Mouse (Mus musculus): ENCODE results near the gene Gpcpd1. TPM values are rescaled to one million over a fixed set of nuclear protein-coding genes. Genes with fewer than 3 reads are reported as not detected.

Gpcpd1 gene
- polyA plus RNA-seq, 1 experiment from 2014 or later, result 49.3 TPM

DNA sequence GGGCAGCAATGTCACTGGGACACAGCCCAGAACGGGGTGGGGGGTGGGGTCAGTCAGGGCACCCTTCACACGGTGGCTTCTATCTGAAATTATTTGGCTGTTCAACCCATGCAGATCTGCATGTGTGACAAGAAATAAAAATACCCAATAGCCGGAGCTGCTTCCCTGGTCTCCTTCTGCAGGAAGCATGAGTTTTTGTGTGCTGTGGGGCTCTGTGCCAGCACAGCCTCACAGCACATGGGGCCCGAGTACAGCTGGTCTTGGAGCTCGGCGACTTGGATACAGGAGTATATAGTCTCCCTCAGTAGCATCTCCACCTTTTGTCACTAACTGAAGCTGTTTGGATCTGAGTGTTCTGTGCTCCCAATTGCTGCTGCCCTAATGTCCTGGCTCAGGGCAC is 73.2 kb downstream of the Gpcpd1 start:
- no peak overlapping the region for H3K4me2 ChIP-seq (replicated peaks)
- ATAC-seq (ENCODE audit: low FRiP score, low read depth), result no peak
- H3K27me3 ChIP-seq, result peaks cover 5% of the 10 kb centered on the region
- H3K27ac ChIP-seq, result no peak overlapping the region
- H3K9me3 ChIP-seq, result no peaks in the 10 kb centered on the region
- H3K9ac ChIP-seq, result 0 out of 2 replicates have a peak overlapping the region, but pooled peaks have one; percentile 32
- no peak overlapping the region for H3K4me3 ChIP-seq
- H3K36me3 ChIP-seq, result no peaks in the 10 kb centered on the region
- no peaks in the 10 kb centered on the region for H3K4me1 ChIP-seq
- WGBS, result 55% methylated on average over 6 of the region's 6 CpGs

DNA sequence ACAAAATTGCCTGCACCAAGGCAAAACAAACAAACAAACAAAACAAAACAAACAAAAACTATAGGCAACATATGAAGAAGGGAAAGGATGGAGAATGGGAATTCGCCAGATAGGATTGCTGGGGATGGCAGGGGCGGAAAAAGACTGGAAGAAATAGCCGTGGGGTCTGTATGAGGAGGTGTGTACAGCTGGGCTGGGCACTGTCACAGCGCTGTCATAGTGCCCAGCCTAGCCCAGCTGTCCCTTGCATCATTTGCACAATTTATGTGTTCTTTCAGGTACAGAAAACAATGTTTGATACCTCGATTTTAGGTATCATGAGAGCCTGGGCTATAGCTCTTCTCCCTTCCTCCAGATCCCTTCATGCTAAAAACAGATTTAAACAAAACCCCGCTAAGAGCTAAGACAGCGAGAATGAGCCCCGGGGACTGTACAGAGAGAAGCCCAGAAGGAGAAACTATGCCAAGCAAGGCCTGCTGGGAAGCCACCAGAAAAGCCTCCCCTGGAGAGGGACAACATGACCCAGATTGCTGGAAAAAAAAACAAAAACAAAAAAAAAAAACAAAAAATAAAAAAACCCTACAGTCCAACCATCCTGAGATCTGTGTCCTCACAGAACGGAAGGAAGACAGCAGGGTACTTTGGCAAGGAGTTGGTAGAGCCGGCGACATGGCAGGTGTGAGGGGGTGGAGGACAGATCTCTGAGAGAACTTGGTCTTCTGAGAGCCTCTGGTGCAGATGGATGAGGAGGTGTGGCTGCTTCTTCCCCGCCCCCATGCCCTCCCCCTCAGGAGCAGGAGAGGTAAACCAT is 74.0 kb downstream of the Gpcpd1 start:
- H3K27ac ChIP-seq, result no peak overlapping the region
- 0 out of 2 replicates have a peak overlapping the region, but pooled peaks have one; percentile 32 for H3K9ac ChIP-seq
- no peaks in the 10 kb centered on the region for H3K9me3 ChIP-seq
- no peaks in the 10 kb centered on the region for H3K4me1 ChIP-seq
- 70% methylated on average over 12 of the region's 12 CpGs for WGBS
- H3K4me2 ChIP-seq (replicated peaks), result no peak overlapping the region
- H3K4me3 ChIP-seq, result no peak overlapping the region
- ATAC-seq (ENCODE audit: low FRiP score, low read depth), result no peak
- peaks cover 5% of the 10 kb centered on the region for H3K27me3 ChIP-seq
- no peaks in the 10 kb centered on the region for H3K36me3 ChIP-seq

GRCm38 (mm10) chr2:132512977-132513351 is 74.6 kb downstream of the Gpcpd1 start:
- peak overlapping the region; percentile 28; the same call in 1 of the 2 replicates for H3K4me2 ChIP-seq (replicated peaks)
- H3K27me3 ChIP-seq, result peaks cover 5% of the 10 kb centered on the region

GRCm38 (mm10) chr2:132512051-132512976 is 75.2 kb downstream of the Gpcpd1 start:
- H3K4me3 ChIP-seq, result no peak overlapping the region
- no peaks in the 10 kb centered on the region for H3K36me3 ChIP-seq
- H3K4me1 ChIP-seq, result 0 out of 2 replicates have a peak, but pooled peaks cover 3% of the 10 kb centered on the region
- H3K27ac ChIP-seq, result no peak overlapping the region
- H3K9ac ChIP-seq, result no peak overlapping the region
- no peaks in the 10 kb centered on the region for H3K9me3 ChIP-seq
- ATAC-seq (ENCODE audit: low FRiP score, low read depth), result no peak; the same call in 1 of the 2 replicates
- H3K27me3 ChIP-seq, result peaks cover 5% of the 10 kb centered on the region
- WGBS, result 52% methylated on average over 18 of the region's 19 CpGs
- H3K4me2 ChIP-seq (replicated peaks), result peak overlapping the region; percentile 28; the same call in 1 of the 2 replicates

More at GRCm38 (mm10) chr2:132512977-132513351, 74.6 kb downstream of the Gpcpd1 start:
- no peak overlapping the region for H3K27ac ChIP-seq
- no peaks in the 10 kb centered on the region for H3K4me1 ChIP-seq
- 52% methylated on average over 11 of the region's 11 CpGs for WGBS
- no peaks in the 10 kb centered on the region for H3K36me3 ChIP-seq
- no peak for ATAC-seq (ENCODE audit: low FRiP score, low read depth)
- H3K9me3 ChIP-seq, result no peaks in the 10 kb centered on the region
- H3K4me3 ChIP-seq, result no peak overlapping the region
- H3K9ac ChIP-seq, result no peak overlapping the region

GRCm38 (mm10) chr2:132511011-132511818 is 76.3 kb downstream of the Gpcpd1 start:
- H3K4me3 ChIP-seq, result no peak overlapping the region
- no peaks in the 10 kb centered on the region for H3K9me3 ChIP-seq
- H3K4me2 ChIP-seq (replicated peaks), result no peak overlapping the region
- ATAC-seq (ENCODE audit: low FRiP score, low read depth), result no peak
- no peak overlapping the region for H3K27ac ChIP-seq
- 0 out of 2 replicates have a peak, but pooled peaks cover 7% of the 10 kb centered on the region for H3K4me1 ChIP-seq
- 97% methylated on average over 4 of the region's 7 CpGs for WGBS
- H3K27me3 ChIP-seq, result peaks cover 5% of the 10 kb centered on the region
- no peak overlapping the region for H3K9ac ChIP-seq
- H3K36me3 ChIP-seq, result no peaks in the 10 kb centered on the region

GRCm38 (mm10) chr2:132509714-132510113 is 77.8 kb downstream of the Gpcpd1 start:
- no peak overlapping the region for H3K9ac ChIP-seq
- no peak for ATAC-seq (ENCODE audit: low FRiP score, low read depth)
- WGBS, result 71% methylated on average over 1 of the region's 1 CpGs

DNA sequence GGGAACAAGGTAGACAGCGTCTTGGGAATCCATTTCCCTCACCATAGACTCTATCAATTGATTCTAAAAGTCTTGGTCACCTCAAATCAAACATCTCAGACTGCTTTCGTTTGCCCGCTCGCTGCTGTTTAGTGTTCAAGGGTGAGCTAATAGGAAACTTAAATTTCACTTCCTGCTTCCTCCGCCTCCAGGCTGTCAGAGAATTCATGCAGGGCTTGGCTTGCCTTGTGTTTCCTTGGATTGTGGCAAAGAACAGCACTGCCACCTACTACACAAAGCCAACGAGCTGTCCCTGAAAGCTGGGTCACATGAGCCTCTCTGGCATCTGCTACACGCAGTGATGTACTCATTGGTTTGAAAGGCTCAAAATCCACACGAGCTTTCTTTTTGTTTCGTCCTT is 78.3 kb downstream of the Gpcpd1 start:
- Histone ChIP-seq H3K36me3 (no peaks in the 10 kb centered on the region), H3K9me3 (no peaks in the 10 kb centered on the region), H3K4me3 (no peak overlapping the region), H3K4me2 (replicated peaks) (no peak overlapping the region), H3K9ac (no peak overlapping the region), H3K27me3 (no peaks in the 10 kb centered on the region), H3K27ac (no peak overlapping the region), H3K4me1 (0 out of 2 replicates have a peak, but pooled peaks cover 7% of the 10 kb centered on the region)
- 78% methylated on average over 9 of the region's 9 CpGs for WGBS
- no peak for ATAC-seq (ENCODE audit: low FRiP score, low read depth)

More at GRCm38 (mm10) chr2:132509714-132510113, 77.8 kb downstream of the Gpcpd1 start:
- 0 out of 2 replicates have a peak, but pooled peaks cover 7% of the 10 kb centered on the region for H3K4me1 ChIP-seq
- H3K4me2 ChIP-seq (replicated peaks), result no peak overlapping the region
- H3K27ac ChIP-seq, result no peak overlapping the region
- H3K36me3 ChIP-seq, result no peaks in the 10 kb centered on the region
- no peaks in the 10 kb centered on the region for H3K9me3 ChIP-seq
- no peaks in the 10 kb centered on the region for H3K27me3 ChIP-seq
- H3K4me3 ChIP-seq, result no peak overlapping the region

DNA sequence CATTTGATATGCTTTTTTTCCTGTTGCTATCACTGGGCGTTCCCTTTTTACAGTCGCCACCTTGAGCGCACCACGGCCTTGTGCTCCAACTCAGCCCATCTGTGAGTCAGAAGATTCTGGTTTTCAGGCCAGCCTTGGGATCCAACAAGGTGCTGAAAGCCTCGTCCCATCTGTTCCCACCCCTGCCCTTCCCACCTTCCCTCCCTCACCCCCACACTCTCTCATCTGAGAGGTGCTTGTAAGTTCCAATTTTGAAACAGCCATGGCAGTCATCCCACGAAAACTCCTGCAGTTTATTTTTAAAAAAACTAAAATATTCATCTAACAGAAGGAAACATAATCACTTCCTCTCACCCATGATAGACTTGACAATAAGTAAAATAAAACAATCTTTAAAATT is 80.0 kb downstream of the Gpcpd1 start:
- Histone ChIP-seq H3K27ac (no peak overlapping the region), H3K4me1 (0 out of 2 replicates have a peak, but pooled peaks cover 7% of the 10 kb centered on the region), H3K27me3 (no peaks in the 10 kb centered on the region), H3K9me3 (no peaks in the 10 kb centered on the region), H3K36me3 (no peaks in the 10 kb centered on the region), H3K4me3 (no peak overlapping the region), H3K9ac (no peak overlapping the region), H3K4me2 (replicated peaks) (peak overlapping the region; percentile 17; the same call in 1 of the 2 replicates)
- 42% methylated on average over 6 of the region's 6 CpGs for WGBS
- no peak for ATAC-seq (ENCODE audit: low FRiP score, low read depth)

DNA sequence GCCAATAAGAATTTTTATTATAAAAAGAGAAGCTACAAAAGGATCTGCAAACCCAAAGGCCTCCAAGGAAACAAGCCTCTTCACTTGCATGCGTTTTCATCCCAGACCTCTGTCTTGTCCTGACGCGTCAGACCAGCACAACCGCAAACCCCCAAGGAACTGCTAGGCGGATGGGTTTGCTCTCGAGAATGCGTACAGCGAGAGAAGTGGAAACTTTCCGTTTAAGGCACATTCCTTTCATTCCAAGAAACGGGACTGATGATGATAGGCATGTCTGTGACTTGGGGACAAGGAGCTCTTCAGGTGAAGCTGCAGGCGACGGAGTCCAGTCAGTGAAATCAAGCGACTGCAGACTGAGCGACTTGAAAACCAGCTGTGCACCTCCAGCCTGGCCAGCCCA is 80.4 kb downstream of the Gpcpd1 start:
- Histone ChIP-seq H3K36me3 (no peaks in the 10 kb centered on the region), H3K4me1 (0 out of 2 replicates have a peak, but pooled peaks cover 7% of the 10 kb centered on the region), H3K4me2 (replicated peaks) (peak overlapping the region; percentile 17; the same call in 1 of the 2 replicates), H3K27ac (no peak overlapping the region), H3K9me3 (no peaks in the 10 kb centered on the region), H3K9ac (no peak overlapping the region), H3K4me3 (no peak overlapping the region), H3K27me3 (no peaks in the 10 kb centered on the region)
- WGBS, result 41% methylated on average over 14 of the region's 14 CpGs
- ATAC-seq (ENCODE audit: low FRiP score, low read depth), result no peak

GRCm38 (mm10) chr2:132505828-132506227 is 81.7 kb downstream of the Gpcpd1 start:
- WGBS, result 88% methylated on average over 6 of the region's 6 CpGs
- H3K27ac ChIP-seq, result no peak overlapping the region

GRCm38 (mm10) chr2:132498344-132498743 is 89.2 kb downstream of the Gpcpd1 start:
- Histone ChIP-seq H3K9me3 (no peaks in the 10 kb centered on the region), H3K27me3 (no peaks in the 10 kb centered on the region), H3K36me3 (no peaks in the 10 kb centered on the region), H3K27ac (no peak overlapping the region), H3K4me1 (no peaks in the 10 kb centered on the region), H3K9ac (no peak overlapping the region), H3K4me2 (replicated peaks) (no peak overlapping the region), H3K4me3 (no peak overlapping the region)
- 88% methylated on average over 3 of the region's 3 CpGs for WGBS
- ATAC-seq (ENCODE audit: low FRiP score, low read depth), result no peak

More at GRCm38 (mm10) chr2:132505828-132506227, 81.7 kb downstream of the Gpcpd1 start:
- Histone ChIP-seq H3K4me2 (replicated peaks) (no peak overlapping the region), H3K4me1 (0 out of 2 replicates have a peak, but pooled peaks cover 7% of the 10 kb centered on the region), H3K27me3 (no peaks in the 10 kb centered on the region), H3K9ac (no peak overlapping the region), H3K9me3 (no peaks in the 10 kb centered on the region), H3K4me3 (no peak overlapping the region), H3K36me3 (no peaks in the 10 kb centered on the region)
- ATAC-seq (ENCODE audit: low FRiP score, low read depth), result no peak

Measured in limb, embryonic 13.5 days (tissue).